Mouse (Mus musculus): ENCODE results near the gene Nckap5.

Nckap5 gene

GRCm38 (mm10) chr1:126560931-126561330, 269.7 kb downstream of the Nckap5 start:
- DNase-seq (ENCODE audit: low read depth, low spot score): no peak

DNA sequence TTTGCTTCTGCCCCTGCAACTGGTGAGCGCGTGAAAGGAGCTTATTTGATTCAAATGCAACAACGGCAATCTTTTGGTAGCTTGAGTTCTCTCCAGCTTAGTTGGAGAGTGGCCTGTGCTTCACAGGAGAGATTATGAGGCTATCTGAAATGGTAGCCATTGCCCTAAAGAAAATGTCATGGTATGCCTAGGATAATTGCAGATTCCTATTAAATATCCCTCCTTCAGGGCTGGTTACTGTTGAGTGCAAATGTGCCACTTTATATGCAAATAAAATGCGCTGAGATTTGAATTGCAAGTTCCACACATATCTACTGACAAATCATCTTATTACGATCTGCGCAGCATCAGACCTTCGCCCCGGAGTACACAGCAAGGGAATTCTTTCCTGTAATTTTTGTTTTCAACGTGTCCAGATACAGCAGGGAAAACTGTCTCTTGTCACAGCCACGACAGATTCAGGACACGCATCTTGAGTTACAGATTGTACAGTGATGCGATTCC, 272.8 kb downstream of the Nckap5 start:
- no peak for DNase-seq (ENCODE audit: low read depth, low spot score)

DNA sequence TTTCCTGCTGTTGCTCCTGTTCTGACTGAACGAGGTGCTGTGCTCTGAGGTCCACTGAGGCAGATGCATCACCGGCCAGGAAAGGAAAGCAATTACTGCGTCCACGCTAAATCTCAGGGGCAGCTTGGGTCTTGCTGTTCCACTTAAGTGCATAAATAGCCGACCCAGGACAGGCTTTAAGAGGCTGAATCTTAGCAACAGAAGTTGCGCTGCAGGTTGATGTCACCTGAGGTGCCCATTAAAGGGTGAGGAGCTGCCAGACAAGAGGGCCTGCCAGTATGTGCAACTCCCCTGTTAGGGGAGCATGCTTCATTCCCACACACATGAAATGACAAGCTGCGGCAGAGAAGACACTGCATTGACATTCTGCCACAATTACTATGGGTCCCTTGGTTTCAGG, 282.6 kb downstream of the Nckap5 start:
- no peak for DNase-seq (ENCODE audit: low read depth, low spot score)

GRCm38 (mm10) chr1:126544471-126544870, 286.1 kb downstream of the Nckap5 start:
- no peak for DNase-seq (ENCODE audit: low read depth, low spot score)

DNA sequence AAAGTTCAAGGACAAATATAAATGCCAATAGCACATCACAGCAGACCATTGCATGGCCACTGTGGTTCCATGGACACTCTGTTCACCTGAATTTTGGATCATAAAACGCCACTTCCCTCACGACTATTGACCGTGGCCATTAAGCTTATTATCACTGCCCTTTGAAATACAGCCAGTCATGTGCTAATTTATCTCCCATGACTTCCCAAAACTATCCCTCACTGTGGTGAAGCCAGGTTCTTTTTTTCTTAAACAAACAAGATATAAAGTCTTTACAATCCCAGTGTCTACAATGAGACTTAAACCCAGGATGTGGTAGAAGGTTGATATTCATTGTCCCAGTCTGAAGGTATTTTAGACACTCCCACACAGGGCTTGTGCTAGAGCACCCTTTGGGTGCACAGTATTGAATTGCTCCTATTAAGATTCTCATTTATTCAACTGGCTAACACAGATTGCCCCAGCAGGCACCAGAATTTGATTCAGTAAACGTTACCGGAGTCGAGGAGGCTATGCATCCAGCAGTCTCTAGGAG, 293.3 kb downstream of the Nckap5 start:
- DNase-seq (ENCODE audit: low read depth, low spot score): no peak

DNA sequence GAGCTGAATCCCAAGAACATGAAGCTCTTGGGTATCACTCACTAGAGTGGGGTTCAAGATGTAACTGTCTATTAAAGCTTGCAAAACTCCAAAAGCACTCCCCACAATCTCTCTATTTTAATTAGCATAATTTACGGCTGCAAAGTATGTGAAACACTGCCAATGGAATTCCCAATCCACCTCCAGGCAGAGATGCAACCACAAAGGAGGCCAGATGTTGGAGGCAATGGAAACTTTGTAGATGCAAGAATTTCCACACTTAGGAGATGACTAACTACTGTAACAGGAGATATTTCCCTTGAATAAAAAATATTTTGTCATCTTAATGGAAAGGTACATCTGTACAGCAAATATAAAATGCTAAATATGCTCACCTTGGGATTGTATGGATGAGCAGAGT, 295.1 kb downstream of the Nckap5 start:
- DNase-seq (ENCODE audit: low read depth, low spot score): no peak

- DNase-seq (ENCODE audit: low read depth, low spot score): no peak
These were observed 296.6 kb downstream of the Nckap5 start for GRCm38 (mm10) chr1:126534046-126534445.

- DNase-seq (ENCODE audit: low read depth, low spot score): no peak
These were observed 302.5 kb downstream of the Nckap5 start for GRCm38 (mm10) chr1:126528043-126528598.

DNA sequence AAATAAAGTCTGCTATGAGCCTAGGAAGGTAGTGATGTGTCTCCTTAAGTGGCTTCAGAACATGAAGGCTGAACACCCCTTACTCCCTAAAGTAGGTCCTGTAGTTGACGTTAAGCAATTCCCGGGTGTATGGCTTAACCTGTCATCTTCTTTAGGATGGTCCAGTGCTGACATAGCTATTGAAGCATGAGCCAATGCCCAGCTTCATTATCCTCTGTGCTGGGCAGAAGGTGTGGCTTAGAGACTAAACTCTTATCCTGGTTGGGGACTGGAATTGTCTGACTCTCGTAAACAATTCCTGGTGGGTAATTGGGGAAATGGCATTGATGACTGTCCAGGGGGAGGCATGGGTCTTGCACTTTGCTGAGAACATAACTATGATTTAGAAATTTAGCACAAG, 312.5 kb downstream of the Nckap5 start:
- DNase-seq (ENCODE audit: low read depth, low spot score): no peak

- DNase-seq (ENCODE audit: low read depth, low spot score): no peak
These were observed 313.2 kb downstream of the Nckap5 start for GRCm38 (mm10) chr1:126517427-126517826.

DNA sequence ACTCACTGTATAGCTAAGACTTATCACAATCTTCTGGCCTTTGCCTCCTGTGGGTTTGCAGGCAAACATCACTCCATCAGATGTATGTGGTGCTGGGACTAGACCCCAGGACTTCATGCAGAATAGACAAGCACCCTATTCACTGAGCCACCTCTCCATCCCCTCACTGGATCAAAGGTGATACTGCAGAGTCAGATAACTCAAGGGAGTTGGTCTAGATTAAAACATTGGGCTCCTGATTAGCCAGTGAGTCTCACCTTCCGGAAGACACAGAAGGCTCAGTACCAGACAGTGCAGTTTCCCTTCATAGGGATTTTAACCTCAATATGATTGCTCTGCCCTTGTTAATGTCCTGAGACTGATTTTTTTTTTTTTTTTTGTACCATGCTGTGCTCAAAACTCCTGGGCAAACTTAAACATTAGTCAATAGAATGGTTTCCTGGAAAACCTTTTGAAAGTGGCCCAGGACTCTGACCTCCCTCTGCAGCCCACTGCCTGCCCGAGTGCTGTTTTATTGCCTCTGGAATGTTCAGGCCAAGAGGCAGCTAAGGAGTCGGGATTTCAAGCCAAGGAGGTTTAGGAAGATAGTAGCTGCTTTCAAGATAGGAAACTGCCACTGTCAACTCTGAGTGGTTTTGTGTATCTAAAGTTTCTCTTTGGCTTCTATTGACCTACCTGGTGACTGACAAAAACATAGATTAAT, 315.4 kb downstream of the Nckap5 start:
- DNase-seq (ENCODE audit: low read depth, low spot score): no peak

- DNase-seq (ENCODE audit: low read depth, low spot score): no peak
These were observed 318.7 kb downstream of the Nckap5 start for GRCm38 (mm10) chr1:126511835-126512445.

- no peak for DNase-seq (ENCODE audit: low read depth, low spot score)
These were observed 325.9 kb downstream of the Nckap5 start for GRCm38 (mm10) chr1:126504717-126505116.

GRCm38 (mm10) chr1:126502741-126503140, 327.9 kb downstream of the Nckap5 start:
- DNase-seq (ENCODE audit: low read depth, low spot score): no peak

DNA sequence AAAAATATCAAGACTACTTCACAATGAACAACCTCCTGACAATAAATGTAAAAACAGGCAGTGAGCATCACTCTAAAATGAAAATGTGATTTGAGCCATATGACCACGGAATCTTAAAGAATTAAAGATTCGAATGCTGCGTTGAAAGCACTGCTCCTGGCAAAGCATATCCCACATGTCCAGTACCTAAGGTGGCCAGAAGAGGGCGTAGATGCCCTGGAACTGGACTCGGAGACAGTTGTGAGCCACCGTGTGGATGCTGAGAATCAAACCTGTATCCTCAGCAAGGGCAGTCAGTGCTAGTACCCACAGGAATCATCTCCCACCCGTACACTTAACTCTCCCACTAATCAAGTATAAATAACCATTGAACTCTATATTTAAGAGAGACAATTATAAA, 333.9 kb downstream of the Nckap5 start:
- DNase-seq (ENCODE audit: low read depth, low spot score): no peak

DNA sequence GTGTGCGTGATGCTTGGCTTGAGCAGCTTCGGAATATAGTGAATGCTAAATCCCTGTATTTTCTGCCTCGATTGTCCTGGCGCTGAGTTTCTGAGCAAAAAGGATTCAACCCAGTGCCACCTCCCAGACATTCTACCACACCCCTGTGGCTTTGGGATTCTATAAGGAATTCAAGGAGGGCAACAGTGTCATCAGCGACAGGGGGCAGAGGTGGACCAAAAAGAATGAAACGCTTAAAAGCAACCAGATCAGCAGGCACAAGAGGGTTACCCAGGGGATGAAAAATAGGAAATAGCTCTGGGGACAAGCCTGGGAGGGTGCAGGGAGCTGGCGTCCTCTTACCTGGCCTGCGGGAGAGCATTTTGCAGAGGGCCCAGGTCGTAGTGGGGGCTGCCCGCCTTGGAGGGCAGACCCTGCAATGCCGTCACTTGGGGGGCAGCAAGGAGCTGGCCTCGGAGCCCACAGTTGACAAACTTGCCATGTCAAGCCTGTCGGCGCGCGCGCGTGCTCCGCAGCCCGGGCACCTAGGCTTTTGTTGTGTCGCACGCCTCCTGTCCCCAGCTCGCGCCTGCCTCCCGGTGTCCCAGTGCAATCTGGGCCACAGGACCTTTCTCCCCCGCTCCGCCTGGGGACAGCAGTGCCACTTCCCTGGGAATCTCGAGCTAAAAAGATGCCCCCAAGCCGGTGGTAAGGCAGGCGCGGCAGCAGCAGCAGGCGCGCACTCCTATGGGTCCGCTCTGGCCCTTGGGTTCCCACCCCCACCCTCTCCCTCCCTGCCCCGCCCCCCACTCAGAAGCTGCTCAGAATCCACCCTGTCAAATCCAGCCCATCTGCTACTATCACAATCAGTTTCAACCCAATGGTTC, 338.2 kb downstream of the Nckap5 start:
- DNase-seq (ENCODE audit: low read depth, low spot score): no peak

- no peak for DNase-seq (ENCODE audit: low read depth, low spot score)
These were observed 339.2 kb downstream of the Nckap5 start for GRCm38 (mm10) chr1:126491412-126491811.

DNA sequence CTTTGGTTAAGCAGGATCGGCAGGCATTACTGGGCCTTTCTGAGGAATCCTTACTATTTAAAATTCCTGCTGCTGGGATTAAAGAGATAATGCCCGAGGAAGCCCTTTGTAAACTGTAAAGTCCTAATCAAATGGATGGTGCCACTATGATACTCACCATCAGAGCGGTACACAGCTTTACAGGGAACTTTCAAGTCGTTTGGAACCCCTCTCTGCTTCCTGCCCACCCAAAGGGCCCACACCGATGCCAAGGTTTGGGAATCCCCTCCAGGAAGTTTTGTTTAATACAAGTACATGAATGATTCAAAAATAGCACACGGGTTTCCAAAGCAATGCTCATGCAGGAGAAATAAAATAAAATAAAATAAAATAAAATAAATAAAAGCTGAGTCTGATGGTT, 340.3 kb downstream of the Nckap5 start:
- no peak for DNase-seq (ENCODE audit: low read depth, low spot score)

GRCm38 (mm10) chr1:126484664-126485087, 345.9 kb downstream of the Nckap5 start:
- no peak for DNase-seq (ENCODE audit: low read depth, low spot score)

GRCm38 (mm10) chr1:126483665-126484064, 346.9 kb downstream of the Nckap5 start:
- DNase-seq (ENCODE audit: low read depth, low spot score): no peak

GRCm38 (mm10) chr1:126481459-126482228, 349.0 kb downstream of the Nckap5 start:
- no peak for DNase-seq (ENCODE audit: low read depth, low spot score)

Measured in A20 (cell line).